ENCODE assay signal across 8 mouse cellular contexts in genomic region chr12:81788672-81789084, GRCm38 (mm10). TPM values are rescaled to one million over a fixed set of nuclear protein-coding genes. Genes with fewer than 3 reads are reported as not detected.
DNase-seq lines count a peak whose midpoint lies in the region; ATAC-seq lines count a peak whose summit lies in the region.

No protein-coding gene starts in this region.

- H3K9me3 ChIP-seq in midbrain, embryonic 10.5 days (replicated peaks): no peaks in the 10 kb centered on the region
- H3K9me3 ChIP-seq in midbrain, embryonic 16.5 days (replicated peaks; ENCODE audit: control insufficient read depth, low read length, poor library complexity, severe bottlenecking): no peaks in the 10 kb centered on the region
- no peaks in the 10 kb centered on the region for H3K9me3 ChIP-seq in midbrain, embryonic 15.5 days

- ATAC-seq in midbrain, embryonic 16.5 days: no peak
- ATAC-seq in midbrain, embryonic 15.5 days (replicated peaks): 0 out of 2 replicates have a peak, but pooled peaks have one; percentile 63

- H3K27ac ChIP-seq in midbrain, embryonic 10.5 days (replicated peaks): no peak overlapping the region
- no peak overlapping the region for H3K27ac ChIP-seq in midbrain, embryonic 16.5 days (ENCODE audit: low read length)
- H3K27ac ChIP-seq in midbrain, embryonic 15.5 days: no peak overlapping the region

- 8% methylated on average over 9 of the region's 9 CpGs for WGBS in midbrain, embryonic 10.5 days
- 3% methylated on average over 9 of the region's 9 CpGs for WGBS in midbrain, embryonic 16.5 days
- WGBS in midbrain, embryonic 15.5 days: 2% methylated on average over 9 of the region's 9 CpGs

- H3K36me3 ChIP-seq in midbrain, embryonic 10.5 days: no peaks in the 10 kb centered on the region
- no peaks in the 10 kb centered on the region for H3K36me3 ChIP-seq in midbrain, embryonic 16.5 days (ENCODE audit: control insufficient read depth, insufficient read depth, low read length)
- no peaks in the 10 kb centered on the region for H3K36me3 ChIP-seq in midbrain, embryonic 15.5 days (replicated peaks)

- no peak overlapping the region for H3K4me3 ChIP-seq in midbrain, embryonic 10.5 days
- no peak overlapping the region for H3K4me3 ChIP-seq in midbrain, embryonic 16.5 days (ENCODE audit: low read depth, low read length)
- no peak overlapping the region for H3K4me3 ChIP-seq in midbrain, embryonic 15.5 days

- no peaks in the 10 kb centered on the region for H3K4me1 ChIP-seq in midbrain, embryonic 10.5 days
- no peaks in the 10 kb centered on the region for H3K4me1 ChIP-seq in midbrain, embryonic 16.5 days (ENCODE audit: control insufficient read depth, insufficient read depth, low read length)
- H3K4me1 ChIP-seq in midbrain, embryonic 15.5 days: no peaks in the 10 kb centered on the region

- no peak overlapping the region for H3K9ac ChIP-seq in midbrain, embryonic 16.5 days (ENCODE audit: low read depth, low read length)
- no peak overlapping the region for H3K9ac ChIP-seq in midbrain, embryonic 15.5 days

- no peak overlapping the region for H3K4me2 ChIP-seq in midbrain, embryonic 16.5 days (ENCODE audit: low read length)
- no peak overlapping the region for H3K4me2 ChIP-seq in midbrain, embryonic 15.5 days

- intact Hi-C loops in gastrocnemius, postnatal 14 days (cut with DNase I; ENCODE audit: low total_unique reads): no loop called here
- intact Hi-C loops in left cerebral cortex, postnatal 36 days (cut with DNase I): loop anchor here (2.0 kb wide), 1 partner anchor 170 kb away; no protein-coding TSS in a partner anchor

- peak; percentile 90 for DNase-seq in midbrain, embryonic 10.5 days (ENCODE audit: low spot score)
- DNase-seq in cerebellum, postnatal 4 days (ENCODE audit: low spot score in 2 of 2): peak; percentile 92 to 97
- DNase-seq in gastrocnemius, postnatal 14 days: peak; percentile 82
- DNase-seq in kidney, adult 11 months: peak; percentile 90
- DNase-seq in left cerebral cortex, postnatal 36 days (ENCODE audit: low spot score in 2 of 2): peak; percentile 88 to 93
- peak; percentile 86 to 94 for DNase-seq in spleen, postnatal 4 days (ENCODE audit: low spot score in 2 of 2)

- 0 out of 2 replicates have a peak, but pooled peaks cover 5% of the 10 kb centered on the region for H3K27me3 ChIP-seq in midbrain, embryonic 10.5 days (ENCODE audit: low read depth, poor library complexity, severe bottlenecking)
- no peaks in the 10 kb centered on the region for H3K27me3 ChIP-seq in midbrain, embryonic 16.5 days (ENCODE audit: control insufficient read depth, insufficient read depth, low read depth, low read length)
- no peaks in the 10 kb centered on the region for H3K27me3 ChIP-seq in midbrain, embryonic 15.5 days (replicated peaks)

RNA-seq across cellular contexts. Expression of gene Map3k9, which starts 7.7 kb away (rescaled TPM):
- 0.72 and 1.2 TPM in 2 replicates for polyA plus RNA-seq in midbrain, embryonic 10.5 days (2016; fragmentation: Nextera tagmentation; extraction: Ambion mirVana)
- 8.4 and 10.9 TPM in 2 replicates for polyA plus RNA-seq in midbrain, embryonic 16.5 days (2015; fragmentation: Nextera tagmentation; extraction: Ambion mirVana)
- under 1 TPM in 1 of 2 experiments, not detected in 1; 0.11 TPM for total RNA-seq in gastrocnemius, postnatal 14 days (2021)
- total RNA-seq in left cerebral cortex, postnatal 36 days (2021): 10 to 100 TPM; 61.1 to 63.1 TPM
- polyA plus RNA-seq in midbrain, embryonic 15.5 days (2015; fragmentation: Nextera tagmentation; extraction: Ambion mirVana): 12.0 and 14.6 TPM in 2 replicates
